Mouse (Mus musculus): ENCODE measurements around the gene Slc12a8. TPM values are rescaled to one million over a fixed set of nuclear protein-coding genes. Genes with fewer than 3 reads are reported as not detected.

The Slc12a8 gene
- polyA plus RNA-seq, 1 experiment, result 3.7 TPM

DNA sequence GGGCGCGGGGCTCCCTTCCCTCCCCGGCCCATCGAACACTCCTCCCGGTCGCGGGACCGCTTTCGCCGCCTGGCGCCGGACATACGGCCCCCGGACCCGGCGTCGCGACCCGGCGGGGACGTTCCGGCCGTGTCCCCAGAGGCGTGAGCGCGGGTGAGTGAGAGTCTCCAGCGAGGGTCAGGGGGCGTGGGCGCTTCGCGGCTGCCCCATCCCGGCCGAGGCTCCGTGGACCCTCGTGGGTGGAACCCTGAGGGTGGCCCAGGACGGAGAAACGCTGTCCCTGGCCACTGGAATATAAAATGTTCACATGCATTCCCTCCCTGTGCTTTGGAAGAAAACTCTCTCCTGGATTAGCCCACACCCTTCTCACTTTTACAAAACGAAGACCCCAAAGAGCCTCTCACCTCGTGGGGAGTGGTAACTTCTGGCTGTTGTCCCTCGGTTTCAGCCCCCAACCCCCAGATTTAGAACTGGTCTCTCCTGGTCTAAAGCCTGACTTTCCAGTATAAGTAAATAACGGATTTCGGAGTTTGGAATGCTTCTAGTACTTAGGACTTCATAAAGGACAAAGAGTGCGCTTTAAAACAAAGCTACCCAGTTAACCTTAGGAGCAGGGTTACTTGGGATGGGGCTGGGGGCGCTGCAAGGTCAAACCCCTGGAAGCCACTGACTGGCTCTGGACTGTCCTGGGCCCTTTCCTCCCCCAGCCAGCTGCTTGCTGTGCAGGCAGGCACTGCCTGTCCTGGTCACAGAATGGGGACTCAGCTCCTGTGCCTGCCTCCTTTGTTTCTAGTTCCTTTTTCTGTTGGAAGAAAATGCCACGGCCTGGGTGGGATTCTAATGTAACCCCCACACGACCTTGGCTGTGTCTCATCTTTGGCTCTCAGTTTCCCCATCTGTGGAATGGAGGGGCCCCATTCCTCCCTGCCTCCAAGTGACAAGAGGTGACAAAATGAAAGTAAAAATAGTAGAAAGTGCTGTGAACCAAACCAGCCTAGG, 167.9 kb downstream of the Slc12a8 start:
- WGBS, result under 1% methylated on average over 46 of the region's 46 CpGs
- Histone ChIP-seq H3K4me3 (replicated peaks; ENCODE audit: control insufficient read depth, low read depth, low read length) (peak overlapping the region; percentile 57), H3K4me1 (ENCODE audit: control insufficient read depth, insufficient read depth, low read length) (peaks cover 2% of the 10 kb centered on the region), H3K27ac (ENCODE audit: control insufficient read depth, insufficient read depth, low read depth, low read length, poor library complexity) (peak overlapping the region; percentile 78)
- peak; percentile 33; the same call in 1 of the 2 replicates for TF ChIP-seq POLR2A (IDR thresholded peaks at IDR 0.05; ENCODE audit: borderline replicate concordance, control insufficient read depth, low read depth, low read length)
- TF ChIP-seq CTCF (IDR thresholded peaks at IDR 0.05; ENCODE audit: control insufficient read depth, insufficient read depth, low read length), result no peak

DNA sequence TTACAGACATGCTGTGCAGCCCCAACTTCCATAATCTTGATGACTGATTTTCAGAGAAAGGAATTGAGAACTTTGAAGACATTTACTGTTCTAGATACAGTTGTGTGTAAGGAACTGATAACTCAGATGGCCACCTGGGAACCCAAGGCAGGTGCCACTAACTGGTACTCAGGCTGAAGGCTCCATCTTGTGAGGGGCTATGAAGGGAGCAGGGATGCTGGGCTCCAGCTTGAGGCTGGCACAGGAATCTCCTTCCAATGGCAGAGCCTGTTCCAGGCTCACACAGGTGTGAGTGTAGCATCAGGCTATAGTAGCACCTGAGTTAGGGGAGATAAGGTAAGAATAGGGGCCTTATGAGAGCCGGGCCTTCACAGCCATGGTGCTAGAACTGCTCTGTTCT, 168.9 kb downstream of the Slc12a8 start:
- 83% methylated on average over 1 of the region's 1 CpGs for WGBS
- Histone ChIP-seq H3K4me3 (replicated peaks; ENCODE audit: control insufficient read depth, low read depth, low read length) (no peak overlapping the region), H3K4me1 (ENCODE audit: control insufficient read depth, insufficient read depth, low read length) (peaks cover 4% of the 10 kb centered on the region), H3K27ac (ENCODE audit: control insufficient read depth, insufficient read depth, low read depth, low read length, poor library complexity) (no peak overlapping the region)
- no peak for TF ChIP-seq POLR2A (IDR thresholded peaks at IDR 0.05; ENCODE audit: borderline replicate concordance, control insufficient read depth, low read depth, low read length)
- TF ChIP-seq CTCF (IDR thresholded peaks at IDR 0.05; ENCODE audit: control insufficient read depth, insufficient read depth, low read length), result no peak

DNA sequence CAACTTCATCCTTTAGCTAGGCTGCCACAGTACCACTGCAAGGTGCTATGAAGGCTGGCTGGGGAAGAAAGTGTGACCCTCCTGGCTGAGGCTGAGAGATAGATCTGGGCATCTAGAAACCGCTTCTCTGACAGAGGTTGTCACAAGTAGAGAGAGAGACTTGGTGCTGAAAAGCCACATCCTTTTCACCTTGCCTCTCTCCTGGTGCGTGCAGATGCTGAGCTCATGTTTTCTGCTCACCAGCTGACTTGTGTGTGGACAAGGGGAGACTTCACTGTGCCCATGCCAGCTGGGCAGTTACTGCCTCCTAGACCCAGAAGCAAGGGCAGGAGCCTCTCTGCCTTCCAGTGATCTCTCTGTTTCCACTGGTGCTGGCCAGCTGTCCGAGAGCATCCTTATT, 170.6 kb downstream of the Slc12a8 start:
- Histone ChIP-seq H3K27ac (ENCODE audit: control insufficient read depth, insufficient read depth, low read depth, low read length, poor library complexity) (no peak overlapping the region), H3K4me3 (replicated peaks; ENCODE audit: control insufficient read depth, low read depth, low read length) (no peak overlapping the region), H3K4me1 (ENCODE audit: control insufficient read depth, insufficient read depth, low read length) (peaks cover 7% of the 10 kb centered on the region)
- 44% methylated on average over 3 of the region's 3 CpGs for WGBS
- no peak for TF ChIP-seq CTCF (IDR thresholded peaks at IDR 0.05; ENCODE audit: control insufficient read depth, insufficient read depth, low read length)
- no peak for TF ChIP-seq POLR2A (IDR thresholded peaks at IDR 0.05; ENCODE audit: borderline replicate concordance, control insufficient read depth, low read depth, low read length)

DNA sequence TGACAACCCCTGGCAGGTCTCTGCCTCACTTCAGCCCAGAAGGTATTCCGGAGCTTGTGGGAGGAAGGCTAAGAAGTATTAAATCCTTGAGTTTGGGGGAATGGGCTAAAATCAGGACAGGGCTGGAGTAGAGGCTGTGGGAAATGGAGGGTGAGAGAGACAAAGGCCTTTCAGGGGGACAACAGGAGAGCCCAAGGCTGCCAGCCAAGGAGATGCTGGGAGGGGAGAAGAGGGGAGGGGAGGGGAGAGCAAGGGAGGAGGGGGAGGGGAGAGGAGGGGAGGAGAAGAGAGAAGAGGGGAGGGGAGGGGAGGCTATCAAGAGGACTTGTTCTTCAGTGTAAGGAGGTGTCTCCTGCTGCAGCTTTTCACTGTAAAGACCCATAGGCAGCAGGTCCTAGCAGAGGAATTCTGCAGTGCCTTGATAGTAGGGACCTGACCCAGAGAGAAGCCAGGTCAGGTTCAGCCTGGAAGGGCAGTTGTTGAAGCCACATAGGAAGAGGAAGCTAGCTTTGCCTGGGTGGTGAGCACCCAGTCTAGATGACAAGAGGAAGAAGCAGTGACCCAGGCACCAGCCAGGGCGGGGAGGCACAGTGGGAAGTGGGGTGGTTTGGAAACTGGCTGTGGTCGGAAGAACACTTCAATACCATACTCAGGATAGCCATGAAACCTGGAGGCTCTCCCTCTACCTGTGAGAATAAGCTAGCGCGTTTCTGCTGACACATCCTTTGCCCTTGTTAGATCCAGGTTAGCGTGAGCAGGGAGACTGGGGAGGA, 174.0 kb downstream of the Slc12a8 start:
- H3K27ac ChIP-seq (ENCODE audit: control insufficient read depth, insufficient read depth, low read depth, low read length, poor library complexity), result no peak overlapping the region
- peaks cover 9% of the 10 kb centered on the region; the same call in 1 of the 2 replicates for H3K4me1 ChIP-seq (ENCODE audit: control insufficient read depth, insufficient read depth, low read length)
- no peak overlapping the region for H3K4me3 ChIP-seq (replicated peaks; ENCODE audit: control insufficient read depth, low read depth, low read length)
- no peak for TF ChIP-seq POLR2A (IDR thresholded peaks at IDR 0.05; ENCODE audit: borderline replicate concordance, control insufficient read depth, low read depth, low read length)
- no peak for TF ChIP-seq CTCF (IDR thresholded peaks at IDR 0.05; ENCODE audit: control insufficient read depth, insufficient read depth, low read length)
- 19% methylated on average over 6 of the region's 6 CpGs for WGBS

DNA sequence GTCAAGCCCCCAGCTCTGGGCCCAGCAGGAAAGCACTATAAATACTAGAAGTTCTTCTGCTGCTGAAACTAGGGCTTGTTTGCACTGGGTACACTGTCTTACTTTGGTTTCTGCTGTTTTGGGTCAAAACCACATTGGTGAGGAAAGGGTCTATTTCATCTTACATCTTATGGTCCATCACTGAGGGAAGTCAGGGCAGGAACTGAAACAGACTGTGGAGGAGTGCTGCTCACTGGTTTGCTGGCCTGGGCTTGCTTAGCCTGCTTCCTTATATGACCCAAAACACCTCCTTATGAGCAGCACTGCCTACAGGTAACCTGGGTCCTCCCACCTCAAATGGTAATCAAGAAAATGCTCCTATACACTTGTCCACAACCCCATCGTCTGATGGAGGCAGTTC, 176.4 kb downstream of the Slc12a8 start:
- Histone ChIP-seq H3K27ac (ENCODE audit: control insufficient read depth, insufficient read depth, low read depth, low read length, poor library complexity) (no peak overlapping the region), H3K4me3 (replicated peaks; ENCODE audit: control insufficient read depth, low read depth, low read length) (no peak overlapping the region), H3K4me1 (ENCODE audit: control insufficient read depth, insufficient read depth, low read length) (peaks cover 7% of the 10 kb centered on the region)
- 80% methylated on average over 1 of the region's 1 CpGs for WGBS
- no peak for TF ChIP-seq CTCF (IDR thresholded peaks at IDR 0.05; ENCODE audit: control insufficient read depth, insufficient read depth, low read length)
- no peak for TF ChIP-seq POLR2A (IDR thresholded peaks at IDR 0.05; ENCODE audit: borderline replicate concordance, control insufficient read depth, low read depth, low read length)

DNA sequence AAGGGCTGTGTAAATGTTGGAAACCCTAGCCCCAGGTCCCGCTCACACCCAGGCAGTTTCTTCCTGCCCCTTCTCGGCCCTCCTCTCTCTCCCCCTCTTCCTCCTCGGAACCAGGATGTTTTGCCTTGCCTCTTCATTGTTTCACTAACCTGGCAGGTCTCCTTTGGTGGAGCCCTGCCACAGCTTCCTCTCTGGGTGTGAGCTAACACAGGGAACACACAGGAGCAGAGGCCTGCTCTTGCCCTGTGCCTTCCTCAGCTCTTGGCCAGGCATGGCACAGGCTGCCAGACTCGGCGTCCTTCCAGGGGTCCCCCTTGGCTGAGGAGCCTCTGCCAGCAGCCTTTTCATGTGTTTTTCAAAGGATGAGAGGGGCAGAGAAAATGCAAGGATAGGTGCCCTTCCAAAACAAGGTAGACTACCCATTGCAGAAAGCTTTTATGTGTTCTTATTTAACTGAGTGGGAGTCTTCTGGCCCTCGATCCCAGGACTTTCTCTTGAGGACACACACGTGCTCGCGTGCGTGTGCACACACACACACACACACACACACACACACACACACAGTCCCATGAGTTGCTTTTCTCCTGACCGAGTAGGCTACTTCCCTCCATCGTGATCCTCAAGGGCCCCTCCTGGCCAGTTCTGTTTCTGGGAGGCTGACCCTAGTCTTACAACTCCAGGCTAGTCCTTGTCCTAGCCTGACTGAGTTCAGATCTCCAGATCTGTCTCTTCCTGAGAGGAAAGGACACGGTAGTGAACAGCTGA, 179.9 kb downstream of the Slc12a8 start:
- TF ChIP-seq POLR2A (IDR thresholded peaks at IDR 0.05; ENCODE audit: borderline replicate concordance, control insufficient read depth, low read depth, low read length) (no peak), CTCF (IDR thresholded peaks at IDR 0.05; ENCODE audit: control insufficient read depth, insufficient read depth, low read length) (no peak)
- Histone ChIP-seq H3K4me1 (ENCODE audit: control insufficient read depth, insufficient read depth, low read length) (peaks cover 3% of the 10 kb centered on the region), H3K4me3 (replicated peaks; ENCODE audit: control insufficient read depth, low read depth, low read length) (no peak overlapping the region), H3K27ac (ENCODE audit: control insufficient read depth, insufficient read depth, low read depth, low read length, poor library complexity) (no peak overlapping the region)
- WGBS, result 51% methylated on average over 13 of the region's 13 CpGs

DNA sequence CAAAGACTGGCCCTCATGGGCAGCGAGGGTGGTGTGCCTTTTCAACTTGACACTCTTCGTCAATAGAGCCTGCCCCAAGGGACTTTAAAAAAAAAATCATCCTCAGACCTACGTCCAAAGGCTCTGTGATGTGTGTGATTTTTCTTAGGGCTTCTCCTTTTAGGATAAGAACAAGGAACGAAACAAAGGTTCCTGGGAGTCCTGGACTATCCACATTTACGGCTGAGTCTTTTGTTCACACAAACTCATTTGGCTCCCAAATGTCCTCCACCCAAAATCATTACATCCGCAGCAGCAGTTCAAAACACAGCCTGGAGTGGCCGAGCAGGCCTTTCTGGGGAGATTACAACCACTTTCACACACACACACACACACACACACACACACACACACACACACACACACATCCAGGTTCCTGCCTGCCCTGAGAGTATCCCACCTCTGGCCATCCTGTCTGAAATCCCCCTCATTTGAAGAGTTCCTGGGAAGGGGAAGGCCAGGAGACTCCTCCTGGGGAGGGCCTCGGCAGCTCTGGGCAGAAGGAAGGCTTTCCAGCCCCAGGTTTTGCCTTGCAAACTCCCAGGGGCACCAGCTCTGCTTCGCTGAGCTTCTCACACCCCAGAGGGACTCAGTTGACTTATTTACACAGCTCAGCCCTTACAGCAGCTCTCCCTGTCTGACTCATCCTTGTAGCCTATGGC, 180.6 kb downstream of the Slc12a8 start:
- Histone ChIP-seq H3K4me1 (ENCODE audit: control insufficient read depth, insufficient read depth, low read length) (peaks cover 2% of the 10 kb centered on the region), H3K4me3 (replicated peaks; ENCODE audit: control insufficient read depth, low read depth, low read length) (no peak overlapping the region), H3K27ac (ENCODE audit: control insufficient read depth, insufficient read depth, low read depth, low read length, poor library complexity) (no peak overlapping the region)
- 72% methylated on average over 9 of the region's 9 CpGs for WGBS
- TF ChIP-seq CTCF (IDR thresholded peaks at IDR 0.05; ENCODE audit: control insufficient read depth, insufficient read depth, low read length) (no peak), POLR2A (IDR thresholded peaks at IDR 0.05; ENCODE audit: borderline replicate concordance, control insufficient read depth, low read depth, low read length) (no peak)

Data from bone marrow, adult 2 months (tissue).